Mouse (Mus musculus): ENCODE measurements at regions not wholly inside any gene's neighbourhood (a gene's known extent, or its start where the extent isn't known, plus 50 kb on each side); places are given as distances from the start of the nearest gene placed in this dataset.

DNA sequence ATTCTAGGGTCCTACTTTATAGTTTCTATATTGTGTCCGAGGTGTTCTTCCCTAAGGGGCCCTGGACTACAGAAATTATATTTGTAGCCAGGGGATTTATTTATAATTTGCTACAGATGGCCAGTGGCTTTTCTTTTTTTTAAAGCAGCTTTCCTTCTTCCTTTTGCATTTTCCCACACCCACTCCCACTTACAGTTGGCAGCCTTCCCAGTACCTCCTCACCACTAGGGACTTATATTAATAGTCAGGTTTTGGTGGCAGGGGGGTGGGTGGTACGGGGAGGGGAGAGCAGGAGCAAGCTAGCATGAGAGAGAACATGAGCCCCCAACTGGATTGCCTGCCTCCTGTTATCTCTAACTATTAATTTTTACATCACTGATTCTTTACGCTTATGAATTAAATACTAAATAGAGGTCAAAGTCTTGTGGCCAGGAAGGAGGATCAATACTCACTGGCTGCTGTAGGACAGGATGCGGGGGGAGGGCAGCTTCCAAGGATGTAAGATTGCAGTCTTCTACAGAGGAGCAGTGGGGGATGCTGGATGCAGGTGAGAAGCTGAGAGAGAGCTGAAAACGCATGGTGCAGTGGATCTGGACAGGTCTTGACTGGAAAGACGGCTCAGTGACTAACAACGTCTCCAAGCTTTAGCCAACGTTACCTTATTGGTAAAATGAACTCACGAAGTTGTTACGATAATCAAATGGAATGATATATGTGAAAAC lies 202.6 kb downstream of the Kcnrg start:
- TF ChIP-seq GATA1 (IDR thresholded peaks at IDR 0.05; ENCODE audit: low read length): no peak
- TF ChIP-seq TAL1 (IDR thresholded peaks at IDR 0.05; ENCODE audit: low read length): no peak

Data from erythroblast, embryonic 14.5 days (primary cell).